Mouse (Mus musculus) forebrain, embryonic 11.5 days (tissue): ENCODE results near the gene Dscaml1. TPM values are rescaled to one million over a fixed set of nuclear protein-coding genes. Genes with fewer than 3 reads are reported as not detected.

Source experiments
- ATAC-seq: fragments of 200-750 bp; cut with Nextera tagmentation; replicated peaks from 2 replicates; pipeline ENCODE4 v1.8.0; 2017; ENCODE audit warnings: moderate TSS enrichment; ENCODE audit not compliant: low FRiP score
- DNase-seq: peaks from one replicate; pipeline ENCODE4 v3.0.0-alpha.2; 2017; ENCODE audit warnings: low spot score
- H3K27ac ChIP-seq: fragments of 300-500 bp; sonication (generic); 2 replicates; pipeline ENCODE4 v1.5.1; 2014; ENCODE audit warnings: low read depth, low read length
- H3K27me3 ChIP-seq: fragments of 300-500 bp; sonication (generic); 2 replicates; pipeline ENCODE4 v1.6.1; 2014; ENCODE audit warnings: mild to moderate bottlenecking, low read length, mixed read lengths; ENCODE audit not compliant: control insufficient read depth, insufficient read depth
- H3K36me3 ChIP-seq: fragments of 300-500 bp; sonication (generic); 2 replicates; pipeline ENCODE4 v1.6.1; 2014; ENCODE audit warnings: mild to moderate bottlenecking, low read length, moderate library complexity, mixed read lengths; ENCODE audit not compliant: control insufficient read depth, insufficient read depth
- H3K4me1 ChIP-seq: fragments of 300-500 bp; sonication (generic); replicated peaks from 2 replicates; pipeline ENCODE4 v1.6.1; 2014; ENCODE audit warnings: low read length, mixed read lengths; ENCODE audit not compliant: control insufficient read depth, insufficient read depth
- H3K4me2 ChIP-seq: fragments of 300-500 bp; sonication (generic); 2 replicates; pipeline ENCODE4 v1.6.1; 2014; ENCODE audit warnings: low read depth, mild to moderate bottlenecking, low read length, moderate library complexity, mixed read lengths; ENCODE audit not compliant: severe bottlenecking
- H3K4me3 ChIP-seq: fragments of 300-500 bp; sonication (generic); 2 replicates; pipeline ENCODE4 v1.5.1; 2014; ENCODE audit warnings: low read depth, low read length
- H3K9ac ChIP-seq: fragments of 300-500 bp; sonication (generic); 2 replicates; pipeline ENCODE4 v1.6.1; 2014; ENCODE audit warnings: low read length
- H3K9me3 ChIP-seq: fragments of 300-500 bp; sonication (generic); 2 replicates; pipeline ENCODE4 v1.6.1; 2016; ENCODE audit warnings: low read length, mixed read lengths; ENCODE audit not compliant: control insufficient read depth
- WGBS: fragments of 180-500 bp; shearing (Covaris S2); extraction: QIAGEN DNeasy Blood & Tissue Kit; methylation state at CpG from one replicate; pipeline ENCODE4 v1.1.7; 2014; 5-methylcytosine and 5-hydroxymethylcytosine counted together
- polyA plus RNA-seq: library from polyadenylated mRNA; unstranded; fragments of >200 nt; fragmentation: Nextera tagmentation; extraction: Ambion mirVana; gene quantifications from 2 replicates; pipeline ENCODE4 v1.2.1, GENCODE M21; 2014

Dscaml1 gene
- polyA plus RNA-seq, 1 experiment from 2014 or later: 5.4 TPM

- Histone ChIP-seq H3K27ac (no peak overlapping the region), H3K4me2 (no peak overlapping the region), H3K9me3 (no peaks in the 10 kb centered on the region), H3K4me1 (no peaks in the 10 kb centered on the region), H3K4me3 (no peak overlapping the region), H3K36me3 (no peaks in the 10 kb centered on the region; the same call in 1 of the 2 replicates), H3K9ac (no peak overlapping the region), H3K27me3 (no peaks in the 10 kb centered on the region)
- WGBS: 95% methylated on average over 8 of the region's 8 CpGs
- no peak for DNase-seq
- no peak for ATAC-seq
These were observed 36.8 kb upstream of the Dscaml1 start for GRCm38 (mm10) chr9:45389596-45389995.

- Histone ChIP-seq H3K4me3 (no peak overlapping the region), H3K9me3 (no peaks in the 10 kb centered on the region), H3K4me1 (no peaks in the 10 kb centered on the region), H3K9ac (no peak overlapping the region), H3K36me3 (no peaks in the 10 kb centered on the region; the same call in 1 of the 2 replicates), H3K27me3 (no peaks in the 10 kb centered on the region), H3K4me2 (no peak overlapping the region), H3K27ac (no peak overlapping the region)
- ATAC-seq: no peak
- 85% methylated on average over 7 of the region's 7 CpGs for WGBS
- no peak for DNase-seq
These were observed 35.1 kb upstream of the Dscaml1 start for GRCm38 (mm10) chr9:45391299-45391698.

- no peak for DNase-seq
- Histone ChIP-seq H3K4me3 (no peak overlapping the region), H3K27ac (no peak overlapping the region), H3K36me3 (no peaks in the 10 kb centered on the region; the same call in 1 of the 2 replicates), H3K9me3 (no peaks in the 10 kb centered on the region), H3K27me3 (no peaks in the 10 kb centered on the region), H3K9ac (no peak overlapping the region), H3K4me2 (no peak overlapping the region), H3K4me1 (no peaks in the 10 kb centered on the region)
- WGBS: 97% methylated on average over 6 of the region's 6 CpGs
- ATAC-seq: no peak
These were observed 31.2 kb upstream of the Dscaml1 start for GRCm38 (mm10) chr9:45395218-45395617.

- Histone ChIP-seq H3K36me3 (no peaks in the 10 kb centered on the region; the same call in 1 of the 2 replicates), H3K27ac (no peak overlapping the region), H3K9ac (no peak overlapping the region), H3K4me3 (no peak overlapping the region), H3K9me3 (no peaks in the 10 kb centered on the region), H3K27me3 (no peaks in the 10 kb centered on the region), H3K4me1 (no peaks in the 10 kb centered on the region), H3K4me2 (no peak overlapping the region)
- 79% methylated on average over 3 of the region's 3 CpGs for WGBS
- DNase-seq (no peak), ATAC-seq (no peak)
These were observed 30.6 kb upstream of the Dscaml1 start for GRCm38 (mm10) chr9:45395796-45396195.

GRCm38 (mm10) chr9:45398336-45398735 is 28.1 kb upstream of the Dscaml1 start:
- Histone ChIP-seq H3K4me2 (no peak overlapping the region), H3K4me3 (no peak overlapping the region), H3K27ac (no peak overlapping the region), H3K27me3 (no peaks in the 10 kb centered on the region), H3K9me3 (no peaks in the 10 kb centered on the region), H3K36me3 (no peaks in the 10 kb centered on the region), H3K9ac (no peak overlapping the region), H3K4me1 (no peaks in the 10 kb centered on the region)
- 60% methylated on average over 1 of the region's 1 CpGs for WGBS
- DNase-seq (no peak), ATAC-seq (no peak)

- Histone ChIP-seq H3K36me3 (no peaks in the 10 kb centered on the region), H3K4me3 (no peak within 1 kb of the TSS), H3K4me1 (no peaks in the 10 kb centered on the region), H3K27ac (no peak within 1 kb of the TSS), H3K9me3 (no peaks in the 10 kb centered on the region), H3K4me2 (no peak within 1 kb of the TSS), H3K9ac (no peak within 1 kb of the TSS), H3K27me3 (no peaks in the 10 kb centered on the region)
- no peak for DNase-seq
- 81% methylated on average over 4 of the region's 4 CpGs for WGBS
- ATAC-seq: no peak
These were observed 27.0 kb upstream of the Dscaml1 start, which contains the start of gene Fxyd2 for GRCm38 (mm10) chr9:45399434-45399833. Gene Fxyd2, plus strand, starts transcription at chr9:45399669.

- Histone ChIP-seq H3K9ac (no peak overlapping the region), H3K36me3 (no peaks in the 10 kb centered on the region), H3K4me2 (no peak overlapping the region), H3K9me3 (no peaks in the 10 kb centered on the region), H3K4me1 (no peaks in the 10 kb centered on the region), H3K27me3 (no peaks in the 10 kb centered on the region), H3K27ac (no peak overlapping the region), H3K4me3 (no peak overlapping the region)
- ATAC-seq (no peak), DNase-seq (no peak)
- 49% methylated on average over 4 of the region's 4 CpGs for WGBS
These were observed 24.6 kb upstream of the Dscaml1 start for GRCm38 (mm10) chr9:45401851-45402250.

GRCm38 (mm10) chr9:45402957-45403356 is 23.5 kb upstream of the Dscaml1 start:
- WGBS: 40% methylated on average over 2 of the region's 2 CpGs

GRCm38 (mm10) chr9:45405694-45406093 is 20.7 kb upstream of the Dscaml1 start:
- Histone ChIP-seq H3K4me1 (peaks cover 2% of the 10 kb centered on the region; the same call in 1 of the 2 replicates), H3K4me3 (no peak overlapping the region), H3K27ac (no peak overlapping the region), H3K36me3 (no peaks in the 10 kb centered on the region), H3K9me3 (no peaks in the 10 kb centered on the region), H3K9ac (no peak overlapping the region), H3K27me3 (no peaks in the 10 kb centered on the region), H3K4me2 (no peak overlapping the region)
- no peak for ATAC-seq
- 83% methylated on average over 5 of the region's 5 CpGs for WGBS
- DNase-seq: no peak

More at GRCm38 (mm10) chr9:45402957-45403356, 23.5 kb upstream of the Dscaml1 start:
- no peak overlapping the region for H3K27ac ChIP-seq
- no peak overlapping the region for H3K4me2 ChIP-seq
- no peaks in the 10 kb centered on the region for H3K27me3 ChIP-seq
- DNase-seq (no peak), ATAC-seq (no peak)
- H3K9ac ChIP-seq: no peak overlapping the region
- no peak overlapping the region for H3K4me3 ChIP-seq
- H3K4me1 ChIP-seq: peaks cover 2% of the 10 kb centered on the region; the same call in 1 of the 2 replicates
- no peaks in the 10 kb centered on the region for H3K9me3 ChIP-seq
- no peaks in the 10 kb centered on the region for H3K36me3 ChIP-seq
